Mouse (Mus musculus) kidney, adult 2 months (tissue): ENCODE measurements around the gene Gab1.

Experiments
- CTCF ChIP-seq: fragments of 200-500 bp; conservative IDR thresholded peaks from 2 replicates; pipeline ENCODE4 v1.5.1; 2011; ENCODE audit warnings: low read depth, mild to moderate bottlenecking, control low read depth, low read length, moderate library complexity, mixed read lengths; ENCODE audit not compliant: insufficient read depth, insufficient read length
- POLR2A ChIP-seq: fragments of 200-500 bp; IDR thresholded peaks from one replicate; pipeline ENCODE4 v1.6.1; 2011; ENCODE audit warnings: low read depth, low read length, control low read depth

GRCm38 (mm10) chr8:80840090-80840489, 40.2 kb downstream of the Gab1 start:
- no peak for TF ChIP-seq CTCF
- no peak for TF ChIP-seq POLR2A
